ENCODE assay signal across 8 mouse cellular contexts in genomic region chr8:104534779-104535141, GRCm38 (mm10). TPM values are rescaled to one million over a fixed set of nuclear protein-coding genes. Genes with fewer than 3 reads are reported as not detected.
DNase-seq lines count a peak whose midpoint lies in the region; ATAC-seq lines count a peak whose summit lies in the region.

No protein-coding gene starts in this region.

- WGBS in neural tube, embryonic 11.5 days, result 14% methylated on average over 9 of the region's 9 CpGs
- WGBS in heart, embryonic 15.5 days, result 4% methylated on average over 9 of the region's 9 CpGs
- 5% methylated on average over 9 of the region's 9 CpGs for WGBS in liver, embryonic 12.5 days (ENCODE audit: insufficient replicate concordance)
- 8% methylated on average over 9 of the region's 9 CpGs for WGBS in neural tube, embryonic 14.5 days

- no peak for DNase-seq in neural tube, embryonic 11.5 days (ENCODE audit: low spot score)
- no peak for DNase-seq in neural tube, embryonic 10.5 days (ENCODE audit: extremely low spot score, low spot score)
- DNase-seq in cerebellum, adult 9-11 months, result peak; percentile 72
- DNase-seq in left cerebral cortex, postnatal 14 days (ENCODE audit: low spot score in 2 of 2), result no peak
- no peak for DNase-seq in right cerebral cortex, postnatal 36 days (ENCODE audit: low spot score in 2 of 2)

- peaks cover 9% of the 10 kb centered on the region for H3K4me1 ChIP-seq in neural tube, embryonic 11.5 days (ENCODE audit: control insufficient read depth, insufficient read depth, low read length)
- H3K4me1 ChIP-seq in heart, embryonic 15.5 days (replicated peaks), result peaks cover 18% of the 10 kb centered on the region
- H3K4me1 ChIP-seq in liver, embryonic 12.5 days, result peaks cover 32% of the 10 kb centered on the region
- peaks cover 7% of the 10 kb centered on the region for H3K4me1 ChIP-seq in neural tube, embryonic 14.5 days (ENCODE audit: control insufficient read depth, insufficient read depth, low read length)

- no peaks in the 10 kb centered on the region for H3K36me3 ChIP-seq in neural tube, embryonic 11.5 days (ENCODE audit: control insufficient read depth, insufficient read depth, low read length)
- H3K36me3 ChIP-seq in heart, embryonic 15.5 days, result peaks cover 6% of the 10 kb centered on the region; the same call in 1 of the 2 replicates
- H3K36me3 ChIP-seq in liver, embryonic 12.5 days, result peaks cover 9% of the 10 kb centered on the region
- peaks cover 5% of the 10 kb centered on the region; the same call in 1 of the 2 replicates for H3K36me3 ChIP-seq in neural tube, embryonic 14.5 days (ENCODE audit: control insufficient read depth, insufficient read depth, low read length)

- peak overlapping the region; percentile 88 for H3K4me3 ChIP-seq in neural tube, embryonic 11.5 days (ENCODE audit: low read depth, low read length)
- H3K4me3 ChIP-seq in heart, embryonic 15.5 days, result peak overlapping the region; percentile 97
- peak overlapping the region; percentile 93 for H3K4me3 ChIP-seq in liver, embryonic 12.5 days
- peak overlapping the region; percentile 78 for H3K4me3 ChIP-seq in neural tube, embryonic 14.5 days (ENCODE audit: low read depth, low read length)

- peaks cover 6% of the 10 kb centered on the region for H3K27me3 ChIP-seq in neural tube, embryonic 11.5 days (ENCODE audit: control insufficient read depth, insufficient read depth, low read length)
- H3K27me3 ChIP-seq in heart, embryonic 15.5 days, result peaks cover 14% of the 10 kb centered on the region
- H3K27me3 ChIP-seq in liver, embryonic 12.5 days (replicated peaks), result peaks cover 23% of the 10 kb centered on the region
- peaks cover 9% of the 10 kb centered on the region; the same call in 1 of the 2 replicates for H3K27me3 ChIP-seq in neural tube, embryonic 14.5 days (ENCODE audit: control insufficient read depth, insufficient read depth, low read length)

- H3K4me2 ChIP-seq in neural tube, embryonic 11.5 days (ENCODE audit: low read depth), result peak overlapping the region; percentile 59
- peak overlapping the region; percentile 90 for H3K4me2 ChIP-seq in heart, embryonic 15.5 days
- peak overlapping the region; percentile 78 for H3K4me2 ChIP-seq in liver, embryonic 12.5 days
- H3K4me2 ChIP-seq in neural tube, embryonic 14.5 days (ENCODE audit: low read depth, low read length), result peak overlapping the region; percentile 63

- peak overlapping the region; percentile 95 for H3K9ac ChIP-seq in neural tube, embryonic 11.5 days (ENCODE audit: low read length)
- peak overlapping the region; percentile 99 for H3K9ac ChIP-seq in heart, embryonic 15.5 days
- H3K9ac ChIP-seq in liver, embryonic 12.5 days, result peak overlapping the region; percentile 65
- H3K9ac ChIP-seq in neural tube, embryonic 14.5 days (replicated peaks; ENCODE audit: low read depth, low read length), result peak overlapping the region; percentile 47

- no peak; the same call in 1 of the 2 replicates for ATAC-seq in neural tube, embryonic 11.5 days (ENCODE audit: insufficient read depth, low FRiP score, low TSS enrichment)
- peak; percentile 60 for ATAC-seq in heart, embryonic 15.5 days (replicated peaks; ENCODE audit: insufficient number of reproducible peaks, insufficient read depth, low FRiP score, low read depth)
- peak; percentile 73 for ATAC-seq in liver, embryonic 12.5 days
- peak; percentile 69 for ATAC-seq in neural tube, embryonic 14.5 days (ENCODE audit: low read depth)

- no peak overlapping the region for H3K27ac ChIP-seq in neural tube, embryonic 11.5 days (ENCODE audit: low read depth, low read length)
- H3K27ac ChIP-seq in heart, embryonic 15.5 days, result 0 out of 2 replicates have a peak overlapping the region, but pooled peaks have one; percentile 24
- no peak overlapping the region for H3K27ac ChIP-seq in liver, embryonic 12.5 days
- H3K27ac ChIP-seq in neural tube, embryonic 14.5 days (ENCODE audit: low read depth, low read length), result no peak overlapping the region

- no peaks in the 10 kb centered on the region for H3K9me3 ChIP-seq in neural tube, embryonic 11.5 days (ENCODE audit: control insufficient read depth, low read length)
- H3K9me3 ChIP-seq in heart, embryonic 15.5 days (replicated peaks), result no peaks in the 10 kb centered on the region
- H3K9me3 ChIP-seq in liver, embryonic 12.5 days (replicated peaks), result no peaks in the 10 kb centered on the region
- no peaks in the 10 kb centered on the region for H3K9me3 ChIP-seq in neural tube, embryonic 14.5 days (ENCODE audit: control insufficient read depth, low read length)

- intact Hi-C loops in left cerebral cortex, postnatal 14 days (cut with DNase I), result loop anchor here (5.0 kb wide), 1 partner anchor 38 kb away; no protein-coding TSS in a partner anchor

RNA-seq across cellular contexts. Expression of gene Car7, which starts 0.3 kb away (rescaled TPM):
- 1.2 and 1.4 TPM in 2 replicates for polyA plus RNA-seq in neural tube, embryonic 11.5 days (2014; fragmentation: Nextera tagmentation; extraction: Ambion mirVana)
- polyA plus RNA-seq in heart, embryonic 15.5 days (2015; fragmentation: Nextera tagmentation; extraction: Ambion mirVana), result 2.4 and 2.8 TPM in 2 replicates
- 2.2 and 2.3 TPM in 2 replicates for polyA plus RNA-seq in liver, embryonic 12.5 days (2016; fragmentation: Nextera tagmentation; extraction: Ambion mirVana)
- polyA plus RNA-seq in neural tube, embryonic 14.5 days (2014; fragmentation: Nextera tagmentation; extraction: Ambion mirVana), result 1.6 and 2.2 TPM in 2 replicates
- 10 to 100 TPM; 28.9 to 36.4 TPM for total RNA-seq in left cerebral cortex, postnatal 14 days (2021)

RNA-seq across cellular contexts. Expression of gene Nae1, which starts 0.3 kb away (rescaled TPM):
- 119 and 125 TPM in 2 replicates for polyA plus RNA-seq in neural tube, embryonic 11.5 days (2014; fragmentation: Nextera tagmentation; extraction: Ambion mirVana)
- polyA plus RNA-seq in heart, embryonic 15.5 days (2015; fragmentation: Nextera tagmentation; extraction: Ambion mirVana), result 63.4 and 64.4 TPM in 2 replicates
- 47.5 and 48.8 TPM in 2 replicates for polyA plus RNA-seq in liver, embryonic 12.5 days (2016; fragmentation: Nextera tagmentation; extraction: Ambion mirVana)
- polyA plus RNA-seq in neural tube, embryonic 14.5 days (2014; fragmentation: Nextera tagmentation; extraction: Ambion mirVana), result 102 and 117 TPM in 2 replicates
- total RNA-seq in left cerebral cortex, postnatal 14 days (2021), result 10 to 100 TPM; 50.1 to 52.2 TPM

RNA-seq across cellular contexts. Expression of gene Terb1, which starts 25.1 kb away (rescaled TPM):
- 0.25 and 0.34 TPM in 2 replicates for polyA plus RNA-seq in neural tube, embryonic 11.5 days (2014; fragmentation: Nextera tagmentation; extraction: Ambion mirVana)
- 0.09 and 0.32 TPM in 2 replicates for polyA plus RNA-seq in heart, embryonic 15.5 days (2015; fragmentation: Nextera tagmentation; extraction: Ambion mirVana)
- polyA plus RNA-seq in liver, embryonic 12.5 days (2016; fragmentation: Nextera tagmentation; extraction: Ambion mirVana), result 0.04 and 0.07 TPM in 2 replicates
- 0.70 and 0.81 TPM in 2 replicates for polyA plus RNA-seq in neural tube, embryonic 14.5 days (2014; fragmentation: Nextera tagmentation; extraction: Ambion mirVana)
- total RNA-seq in left cerebral cortex, postnatal 14 days (2021), result 1 to 10 TPM; 1.0 to 1.6 TPM

RNA-seq across cellular contexts. Expression of gene Pdp2, which starts 56.5 kb away (rescaled TPM):
- polyA plus RNA-seq in neural tube, embryonic 11.5 days (2014; fragmentation: Nextera tagmentation; extraction: Ambion mirVana), result 17.8 and 20.0 TPM in 2 replicates
- 5.8 and 7.3 TPM in 2 replicates for polyA plus RNA-seq in heart, embryonic 15.5 days (2015; fragmentation: Nextera tagmentation; extraction: Ambion mirVana)
- polyA plus RNA-seq in liver, embryonic 12.5 days (2016; fragmentation: Nextera tagmentation; extraction: Ambion mirVana), result 5.8 and 6.0 TPM in 2 replicates
- polyA plus RNA-seq in neural tube, embryonic 14.5 days (2014; fragmentation: Nextera tagmentation; extraction: Ambion mirVana), result 20.0 and 21.0 TPM in 2 replicates
- total RNA-seq in left cerebral cortex, postnatal 14 days (2021), result 1 to 10 TPM; 8.8 to 9.0 TPM

Comparison
In these comparisons a context has a peak if more than half of its experiments do, and no peak if none do; other contexts are left out.
1. H3K9ac ChIP-seq: peak in every context shown above with its lines; median percentile 99 in heart, embryonic 15.5 days; 95 in neural tube, embryonic 11.5 days; 65 in liver, embryonic 12.5 days; 47 in neural tube, embryonic 14.5 days.